27 mouse cellular contexts compared by ENCODE assay signal in the genomic region with DNA sequence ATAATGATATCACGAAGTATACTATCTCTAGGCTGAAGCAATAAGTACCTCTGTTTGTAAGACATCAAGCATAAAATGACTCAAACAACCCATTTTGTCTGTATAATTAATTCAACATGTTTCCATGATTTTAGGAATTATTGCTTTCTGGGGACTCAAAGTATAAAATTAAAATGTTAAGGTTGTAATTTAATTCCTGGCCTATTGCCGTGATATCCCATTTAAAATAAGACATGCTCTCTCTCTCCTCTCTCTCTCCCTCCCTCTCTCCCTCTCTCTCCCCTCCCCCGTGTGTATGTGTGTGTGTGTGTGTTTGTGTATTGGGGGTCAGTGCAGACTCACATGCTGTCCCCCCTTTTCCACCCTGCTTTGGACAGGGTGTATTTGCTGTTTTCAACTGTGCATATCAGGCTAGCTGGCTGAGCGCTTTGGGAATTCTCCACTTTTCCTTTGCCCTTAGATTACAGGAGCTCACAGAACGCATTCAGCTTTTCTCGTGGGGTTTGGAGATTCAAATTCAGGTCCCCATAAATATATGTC. TPM values are rescaled to one million over a fixed set of nuclear protein-coding genes. Genes with fewer than 3 reads are reported as not detected.
A peak's percentile ranks its signal among the peaks of the same experiment; 100 is the strongest.
DNase-seq lines count a peak whose midpoint lies in the region; ATAC-seq and TF ChIP-seq lines count a peak whose summit lies in the region.
"Had no signal": no experiment of that assay in that cellular context is flagged by ENCODE, and none has a peak within 500 bp of the region (broad histone marks: within the 10 kb centered on the region; RNA-seq: fewer than 3 reads in every experiment).

No protein-coding gene starts in this region.

- peaks cover 45% of the 10 kb centered on the region for H3K4me1 ChIP-seq in intestine, embryonic 14.5 days (replicated peaks; ENCODE audit: control insufficient read depth, insufficient read depth, low read length)
- H3K4me1 ChIP-seq in intestine, embryonic 16.5 days (ENCODE audit: control insufficient read depth, insufficient read depth, low read length): peaks cover 41% of the 10 kb centered on the region
- peaks cover 31% of the 10 kb centered on the region for H3K4me1 ChIP-seq in limb, embryonic 15.5 days
- H3K4me1 ChIP-seq in kidney, embryonic 16.5 days (ENCODE audit: insufficient read depth, low read length): peaks cover 49% of the 10 kb centered on the region

- no peak overlapping the region for H3K4me2 ChIP-seq in intestine, embryonic 14.5 days (ENCODE audit: low read length)
- no peak overlapping the region for H3K4me2 ChIP-seq in intestine, embryonic 16.5 days (ENCODE audit: low read depth, low read length)
- H3K4me2 ChIP-seq in limb, embryonic 15.5 days: no peak overlapping the region
- H3K4me2 ChIP-seq in kidney, embryonic 16.5 days (replicated peaks; ENCODE audit: low read depth, low read length): no peak overlapping the region
- H3K4me2 ChIP-seq: heart, embryonic 11.5 days; hindbrain, embryonic 12.5 days; limb, embryonic 13.5 days; liver, embryonic 15.5 days; lung, embryonic 14.5 days; stomach, embryonic 15.5 days had no signal

- H3K9ac ChIP-seq in intestine, embryonic 14.5 days (ENCODE audit: low read length): no peak overlapping the region
- no peak overlapping the region for H3K9ac ChIP-seq in intestine, embryonic 16.5 days (ENCODE audit: low read depth, low read length)
- no peak overlapping the region for H3K9ac ChIP-seq in limb, embryonic 15.5 days
- H3K9ac ChIP-seq in kidney, embryonic 16.5 days (replicated peaks; ENCODE audit: low read length): no peak overlapping the region
- H3K9ac ChIP-seq: hindbrain, embryonic 12.5 days; limb, embryonic 13.5 days; liver, embryonic 15.5 days; lung, embryonic 14.5 days; stomach, embryonic 15.5 days had no signal

- intact Hi-C loops in gastrocnemius, adult 2 months (cut with DNase I): no loop called here

- H3K9me3 ChIP-seq in intestine, embryonic 14.5 days (ENCODE audit: control insufficient read depth, low read length): no peaks in the 10 kb centered on the region
- H3K9me3 ChIP-seq in intestine, embryonic 16.5 days (ENCODE audit: control insufficient read depth, low read length): no peaks in the 10 kb centered on the region
- no peaks in the 10 kb centered on the region for H3K9me3 ChIP-seq in limb, embryonic 15.5 days
- H3K9me3 ChIP-seq in kidney, embryonic 16.5 days (ENCODE audit: low read length): no peaks in the 10 kb centered on the region
- H3K9me3 ChIP-seq: hindbrain, embryonic 12.5 days; limb, embryonic 13.5 days; liver, embryonic 15.5 days; stomach, embryonic 15.5 days had no signal

- no peak for DNase-seq in gastrocnemius, adult 2 months
- DNase-seq in gastrocnemius, postnatal 10 days: no peak
- DNase-seq in intestine, embryonic 14.5 days (ENCODE audit: low spot score): peak; percentile 43
- peak; percentile 65 for DNase-seq in NIH3T3 (ENCODE audit: low read depth)
- DNase-seq: adrenal gland, postnatal 14 days; cerebellum, adult 11-12 months; cerebellum, postnatal 10 days; heart, postnatal 36 days; kidney, adult 9 months; kidney, postnatal 14 days; layer of hippocampus, adult 9-11 months; lung, embryonic 14.5 days; lung, postnatal 14 days; right cerebral cortex, postnatal 25 days had no signal

- no peaks in the 10 kb centered on the region for H3K27me3 ChIP-seq in intestine, embryonic 14.5 days (replicated peaks; ENCODE audit: control insufficient read depth, insufficient read depth, low read length)
- H3K27me3 ChIP-seq in intestine, embryonic 16.5 days (replicated peaks; ENCODE audit: control insufficient read depth, insufficient read depth, low read length): no peaks in the 10 kb centered on the region
- no peaks in the 10 kb centered on the region for H3K27me3 ChIP-seq in limb, embryonic 15.5 days
- no peaks in the 10 kb centered on the region for H3K27me3 ChIP-seq in kidney, embryonic 16.5 days (ENCODE audit: insufficient read depth, low read length)
- H3K27me3 ChIP-seq: limb, embryonic 13.5 days; liver, embryonic 15.5 days; stomach, embryonic 15.5 days had no signal

- no peak for TF ChIP-seq CTCF in gastrocnemius, adult 2 months (IDR thresholded peaks at IDR 0.05)

- H3K36me3 ChIP-seq in intestine, embryonic 14.5 days (ENCODE audit: control insufficient read depth, insufficient read depth, low read length): no peaks in the 10 kb centered on the region
- no peaks in the 10 kb centered on the region for H3K36me3 ChIP-seq in intestine, embryonic 16.5 days (ENCODE audit: control insufficient read depth, insufficient read depth, low read length)
- H3K36me3 ChIP-seq in limb, embryonic 15.5 days: no peaks in the 10 kb centered on the region
- H3K36me3 ChIP-seq in kidney, embryonic 16.5 days (ENCODE audit: insufficient read depth, low read length): no peaks in the 10 kb centered on the region
- H3K36me3 ChIP-seq: hindbrain, embryonic 12.5 days; limb, embryonic 13.5 days; liver, embryonic 15.5 days; stomach, embryonic 15.5 days had no signal

- WGBS in intestine, embryonic 14.5 days: 67% methylated on average over 6 of the region's 6 CpGs
- 66% methylated on average over 6 of the region's 6 CpGs for WGBS in intestine, embryonic 16.5 days
- WGBS in limb, embryonic 15.5 days: 45% methylated on average over 6 of the region's 6 CpGs
- 51% methylated on average over 6 of the region's 6 CpGs for WGBS in kidney, embryonic 16.5 days

- peak overlapping the region; percentile 20; the same call in 1 of the 2 replicates for H3K27ac ChIP-seq in gastrocnemius, adult 2 months
- H3K27ac ChIP-seq in intestine, embryonic 14.5 days (ENCODE audit: low read depth): no peak overlapping the region
- no peak overlapping the region for H3K27ac ChIP-seq in intestine, embryonic 16.5 days (ENCODE audit: low read length)
- 0 out of 2 replicates have a peak overlapping the region, but pooled peaks have one; percentile 27 for H3K27ac ChIP-seq in limb, embryonic 15.5 days
- H3K27ac ChIP-seq in kidney, embryonic 16.5 days (ENCODE audit: low read length): no peak overlapping the region
- H3K27ac ChIP-seq: hindbrain, embryonic 12.5 days; hindbrain, postnatal 0 days; limb, embryonic 13.5 days; liver, embryonic 15.5 days; stomach, embryonic 15.5 days had no signal

- H3K4me3 ChIP-seq in gastrocnemius, adult 2 months: no peak overlapping the region
- no peak overlapping the region for H3K4me3 ChIP-seq in intestine, embryonic 14.5 days (ENCODE audit: low read depth, low read length)
- H3K4me3 ChIP-seq in intestine, embryonic 16.5 days (ENCODE audit: low read length): no peak overlapping the region
- no peak overlapping the region for H3K4me3 ChIP-seq in limb, embryonic 15.5 days
- H3K4me3 ChIP-seq in kidney, embryonic 16.5 days (ENCODE audit: low read length): no peak overlapping the region
- H3K4me3 ChIP-seq: erythroblast, embryonic 14.5 days; hindbrain, embryonic 12.5 days; limb, embryonic 13.5 days; liver, embryonic 15.5 days; stomach, embryonic 15.5 days had no signal

- no peak for ATAC-seq in intestine, embryonic 14.5 days (replicated peaks; ENCODE audit: low FRiP score, low TSS enrichment, low read depth)
- ATAC-seq in intestine, embryonic 16.5 days: no peak
- no peak for ATAC-seq in limb, embryonic 15.5 days (ENCODE audit: insufficient number of reproducible peaks, low FRiP score, low TSS enrichment, low read depth)
- ATAC-seq in kidney, embryonic 16.5 days (ENCODE audit: low FRiP score, low TSS enrichment): no peak
- ATAC-seq: forebrain, embryonic 16.5 days; hindbrain, postnatal 0 days; intestine, postnatal 0 days; midbrain, embryonic 16.5 days had no signal

RNA-seq across cellular contexts. Expression of a gene that starts 40.3 kb away (rescaled TPM):
- 10 to 100 TPM; 40.7 to 48.4 TPM for total RNA-seq in gastrocnemius, adult 2 months (2021)
- 10 to 100 TPM; 42.9 to 57.0 TPM for total RNA-seq in gastrocnemius, postnatal 10 days (2021)
- polyA plus RNA-seq in intestine, embryonic 14.5 days (2014; fragmentation: Nextera tagmentation; extraction: Ambion mirVana): 50.5 and 68.2 TPM in 2 replicates
- 40.1 and 41.1 TPM in 2 replicates for polyA plus RNA-seq in intestine, embryonic 16.5 days (2015; fragmentation: Nextera tagmentation; extraction: Ambion mirVana)
- 48.6 and 51.7 TPM in 2 replicates for polyA plus RNA-seq in limb, embryonic 15.5 days (2015; fragmentation: Nextera tagmentation; extraction: Ambion mirVana)
- polyA plus RNA-seq in kidney, embryonic 16.5 days (2015; fragmentation: Nextera tagmentation; extraction: Ambion mirVana): 45.3 and 59.0 TPM in 2 replicates

Comparison
In these comparisons a context has a peak if more than half of its experiments do, and no peak if none do; other contexts are left out.
1. DNase-seq: peak in intestine, embryonic 14.5 days (single experiment) and NIH3T3 (single experiment); none in gastrocnemius, adult 2 months (single experiment) and gastrocnemius, postnatal 10 days (single experiment).
2. H3K27ac ChIP-seq: peak in gastrocnemius, adult 2 months (single experiment) and limb, embryonic 15.5 days (single experiment); none in intestine, embryonic 14.5 days (single experiment), intestine, embryonic 16.5 days (single experiment) and kidney, embryonic 16.5 days (single experiment).